Mouse (Mus musculus) left cerebral cortex, postnatal 14 days (tissue): Measurements from ENCODE around the gene Snu13. TPM values are rescaled to one million over a fixed set of nuclear protein-coding genes. Genes with fewer than 3 reads are reported as not detected.

Experiments
- total RNA-seq, 2 experiments: library from RNA; stranded (reverse); gene quantifications; 2 replicates each; pipeline ENCODE4 v1.2.3; 2021

Snu13 gene
- total RNA-seq, 2 experiments from 2014 or later: 91.1 to 102 TPM

Other genes starting within 250 kb of the Snu13 start
- 100 to 1,000 TPM; 188 to 210 TPM for gene Tef, start 245.2 kb downstream of the Snu13 start, total RNA-seq
- gene Tob2, start 188.8 kb downstream of the Snu13 start, total RNA-seq: 10 to 100 TPM; 25.8 to 31.8 TPM
- gene Phf5a, start 175.7 kb downstream of the Snu13 start, total RNA-seq: 10 to 100 TPM; 31.8 to 39.8 TPM
- gene Aco2, start 175.3 kb downstream of the Snu13 start, total RNA-seq: 100 to 1,000 TPM; 445 to 467 TPM
- 10 to 100 TPM; 52.8 to 53.9 TPM for gene Polr3h, start 121.4 kb downstream of the Snu13 start, total RNA-seq
- 100 to 1,000 TPM; 109 to 112 TPM for gene Csdc2, start 110.8 kb downstream of the Snu13 start, total RNA-seq
- gene Pmm1, start 86.7 kb downstream of the Snu13 start, total RNA-seq: 100 to 1,000 TPM; 190 to 201 TPM
- gene 1700029P11Rik, start 67.1 kb downstream of the Snu13 start, total RNA-seq: not detected
- gene Xrcc6, start 59.8 kb downstream of the Snu13 start, total RNA-seq: 10 to 100 TPM; 18.7 to 23.9 TPM
- 100 to 1,000 TPM; 103 to 117 TPM for gene Desi1, start 13.7 kb downstream of the Snu13 start, total RNA-seq
- not detected for gene 4930407I10Rik, start 11.6 kb upstream of the Snu13 start, total RNA-seq
- under 1 TPM; 0.72 to 0.79 TPM for gene Mei1, start 22.4 kb upstream of the Snu13 start, total RNA-seq
- gene Ccdc134, start 80.3 kb upstream of the Snu13 start, total RNA-seq: 10 to 100 TPM; 10.1 to 12.9 TPM
- gene Srebf2, start 99.6 kb upstream of the Snu13 start, total RNA-seq: 100 to 1,000 TPM; 173 to 195 TPM
- gene Shisa8, start 165.2 kb upstream of the Snu13 start, total RNA-seq: 1 to 10 TPM; 4.1 to 4.7 TPM
- gene Tnfrsf13c, start 176.8 kb upstream of the Snu13 start, total RNA-seq: under 1 TPM; 0.27 to 0.35 TPM
- 1 to 10 TPM; 3.3 to 5.0 TPM for gene Cenpm, start 197.2 kb upstream of the Snu13 start, total RNA-seq
- 100 to 1,000 TPM; 104 TPM for gene 1500009C09Rik, start 204.8 kb upstream of the Snu13 start, total RNA-seq
- gene Sept3, start 227.3 kb upstream of the Snu13 start, total RNA-seq: 100 to 1,000 TPM; 428 to 442 TPM